Mouse (Mus musculus): ENCODE measurements around the gene Oas1e. TPM values are rescaled to one million over a fixed set of nuclear protein-coding genes. Genes with fewer than 3 reads are reported as not detected.
A peak's percentile ranks its signal among the peaks of the same experiment; 100 is the strongest.

The Oas1e gene
- total and polyA plus RNA-seq, 3 experiments = not detected

- peaks cover 29% of the 10 kb centered on the region for H3K27me3 ChIP-seq (replicated peaks)
- no peak overlapping the region for H3K27ac ChIP-seq (ENCODE audit: insufficient read depth, low read depth)
- DNase-seq (ENCODE audit: extremely low read depth) = no peak
- H3K36me3 ChIP-seq (replicated peaks in 1 of 2; ENCODE audit: control insufficient read depth in 1 of 2, insufficient read depth in 1 of 2, low read length in 1 of 2) = no peaks in the 10 kb centered on the region
- in situ Hi-C loops (cut with MboI; ENCODE audit: low pct_ligation_motif_present, low pct_unique_long_range_greater_than_20kb, low sequenced_read_pairs) (no loop called here), dilution Hi-C loops (cut with MboI; ENCODE audit: extremely low pct_ligation_motif_present, extremely low pct_unique_long_range_greater_than_20kb, low sequenced_read_pairs) (no loop called here)
- no peaks in the 10 kb centered on the region for H3K9me3 ChIP-seq (replicated peaks; ENCODE audit: low read length)
- H3K4me1 ChIP-seq (ENCODE audit: control insufficient read depth in 1 of 2, insufficient read depth in 2 of 2) = peaks cover 3% of the 10 kb centered on the region in 2 experiments; a peak in 3 of 4 replicates
- TF ChIP-seq ELF1 (IDR thresholded peaks at IDR 0.05; ENCODE audit: low read depth, low read length) = no peak
- TF ChIP-seq SMC3 (IDR thresholded peaks at IDR 0.05; ENCODE audit: low read depth, low read length) = no peak
- no peak for TF ChIP-seq POLR2A (IDR thresholded peaks at IDR 0.05; ENCODE audit: low read depth, low read length)
- TF ChIP-seq JUN (IDR thresholded peaks at IDR 0.05; ENCODE audit: insufficient read depth, low read depth, low read length) = no peak
- no peak for TF ChIP-seq EP300 (IDR thresholded peaks at IDR 0.05; ENCODE audit: low read length)
- TF ChIP-seq UBTF (IDR thresholded peaks at IDR 0.05; ENCODE audit: low read depth, low read length) = no peak
- TF ChIP-seq RAD21 (IDR thresholded peaks at IDR 0.05; ENCODE audit: low read depth, low read length) = no peak
- no peak for TF ChIP-seq MAZ (IDR thresholded peaks at IDR 0.05; ENCODE audit: low read depth, low read length)
- TF ChIP-seq CHD2 (IDR thresholded peaks at IDR 0.05; ENCODE audit: low read length) = no peak
- no peak overlapping the region for H3K4me3 ChIP-seq (replicated peaks in 1 of 3; ENCODE audit: low read depth in 2 of 3, low read length in 2 of 3, poor library complexity in 1 of 3)
- no peaks in the 10 kb centered on the region for H3K79me2 ChIP-seq (replicated peaks; ENCODE audit: control insufficient read depth, extremely low read depth, insufficient read depth, poor library complexity, severe bottlenecking)
- no peak overlapping the region for H3K9ac ChIP-seq (ENCODE audit: insufficient read depth, low read depth)
- H3K4me2 ChIP-seq (ENCODE audit: insufficient read depth, low read depth, poor library complexity, severe bottlenecking) = no peak overlapping the region
Observed at GRCm38 (mm10) chr5:120782446-120782845, 12.9 kb downstream of the Oas1e start.

- no peak overlapping the region for H3K27ac ChIP-seq (ENCODE audit: insufficient read depth, low read depth)
- no peak overlapping the region for H3K4me3 ChIP-seq (replicated peaks in 1 of 3; ENCODE audit: low read depth in 2 of 3, low read length in 2 of 3, poor library complexity in 1 of 3)
- no peaks in the 10 kb centered on the region for H3K36me3 ChIP-seq (replicated peaks in 1 of 2; ENCODE audit: control insufficient read depth in 1 of 2, insufficient read depth in 1 of 2, low read length in 1 of 2)
- no peak for DNase-seq (ENCODE audit: extremely low read depth)
- H3K9ac ChIP-seq (ENCODE audit: insufficient read depth, low read depth) = no peak overlapping the region
- in situ Hi-C loops (cut with MboI; ENCODE audit: low pct_ligation_motif_present, low pct_unique_long_range_greater_than_20kb, low sequenced_read_pairs) = no loop called here
- peaks cover 3 to 4% of the 10 kb centered on the region in 2 experiments; a peak in 3 of 4 replicates for H3K4me1 ChIP-seq (ENCODE audit: control insufficient read depth in 1 of 2, insufficient read depth in 2 of 2)
- TF ChIP-seq MEF2A (IDR thresholded peaks at IDR 0.05; ENCODE audit: borderline replicate concordance, low read depth, low read length) = no peak
- peak in 1 of 2 experiments; percentile 38; a peak in 2 of 4 replicates for TF ChIP-seq CTCF (conservative IDR thresholded peaks at IDR 0.05 in 1 of 2, IDR thresholded peaks at IDR 0.05 in 1 of 2; ENCODE audit: low read depth in 2 of 2, low read length in 2 of 2)
- TF ChIP-seq RAD21 (IDR thresholded peaks at IDR 0.05; ENCODE audit: low read depth, low read length) = peak; percentile 10
- dilution Hi-C loops (cut with MboI; ENCODE audit: extremely low pct_ligation_motif_present, extremely low pct_unique_long_range_greater_than_20kb, low sequenced_read_pairs) = no loop called here
- H3K4me2 ChIP-seq (ENCODE audit: insufficient read depth, low read depth, poor library complexity, severe bottlenecking) = no peak overlapping the region
- H3K79me2 ChIP-seq (replicated peaks; ENCODE audit: control insufficient read depth, extremely low read depth, insufficient read depth, poor library complexity, severe bottlenecking) = no peaks in the 10 kb centered on the region
- no peaks in the 10 kb centered on the region for H3K9me3 ChIP-seq (replicated peaks; ENCODE audit: low read length)
- peaks cover 22% of the 10 kb centered on the region for H3K27me3 ChIP-seq (replicated peaks)
Observed at GRCm38 (mm10) chr5:120781646-120782045, 13.7 kb downstream of the Oas1e start.

- TF ChIP-seq JUND (conservative IDR thresholded peaks at IDR 0.05; ENCODE audit: low read depth, low read length) (no peak), TBP (conservative IDR thresholded peaks at IDR 0.05; ENCODE audit: low read depth, low read length) (no peak), RCOR1 (conservative IDR thresholded peaks at IDR 0.05; ENCODE audit: low read depth, low read length) (no peak), NRF1 (IDR thresholded peaks at IDR 0.05; ENCODE audit: low read depth, low read length) (no peak), MYC (IDR thresholded peaks at IDR 0.05; ENCODE audit: low read depth, low read length) (no peak), USF1 (IDR thresholded peaks at IDR 0.05; ENCODE audit: low read depth, low read length) (no peak), MEF2A (IDR thresholded peaks at IDR 0.05; ENCODE audit: borderline replicate concordance, low read depth, low read length) (no peak), TCF12 (IDR thresholded peaks at IDR 0.05; ENCODE audit: low read depth, low read length) (no peak), IRF4 (IDR thresholded peaks at IDR 0.05; ENCODE audit: low read depth, low read length) (no peak), USF2 (conservative IDR thresholded peaks at IDR 0.05; ENCODE audit: low read depth, low read length) (no peak), POLR2A (IDR thresholded peaks at IDR 0.05; ENCODE audit: low read depth, low read length) (no peak)
- H3K9ac ChIP-seq (ENCODE audit: insufficient read depth, low read depth) = no peak overlapping the region
- no peak overlapping the region for H3K27ac ChIP-seq (ENCODE audit: insufficient read depth, low read depth)
- dilution Hi-C loops (cut with MboI; ENCODE audit: extremely low pct_ligation_motif_present, extremely low pct_unique_long_range_greater_than_20kb, low sequenced_read_pairs) = no loop called here
- H3K4me3 ChIP-seq (replicated peaks in 1 of 3; ENCODE audit: low read depth in 2 of 3, low read length in 2 of 3, poor library complexity in 1 of 3) = no peak overlapping the region
- no peak overlapping the region for H3K4me2 ChIP-seq (ENCODE audit: insufficient read depth, low read depth, poor library complexity, severe bottlenecking)
- peaks cover 17% of the 10 kb centered on the region for H3K27me3 ChIP-seq (replicated peaks)
- in situ Hi-C loops (cut with MboI; ENCODE audit: low pct_ligation_motif_present, low pct_unique_long_range_greater_than_20kb, low sequenced_read_pairs) = no loop called here
- H3K9me3 ChIP-seq (replicated peaks; ENCODE audit: low read length) = no peaks in the 10 kb centered on the region
- peaks cover 6 to 22% of the 10 kb centered on the region in 2 experiments for H3K4me1 ChIP-seq (ENCODE audit: control insufficient read depth in 1 of 2, insufficient read depth in 2 of 2)
- no peak for DNase-seq (ENCODE audit: extremely low read depth)
- no peaks in the 10 kb centered on the region for H3K36me3 ChIP-seq (replicated peaks in 1 of 2; ENCODE audit: control insufficient read depth in 1 of 2, insufficient read depth in 1 of 2, low read length in 1 of 2)
- no peaks in the 10 kb centered on the region for H3K79me2 ChIP-seq (replicated peaks; ENCODE audit: control insufficient read depth, extremely low read depth, insufficient read depth, poor library complexity, severe bottlenecking)
Observed at GRCm38 (mm10) chr5:120779922-120780321, 15.4 kb downstream of the Oas1e start.
